Mouse (Mus musculus): ENCODE results near the gene Nfrkb.

DNA sequence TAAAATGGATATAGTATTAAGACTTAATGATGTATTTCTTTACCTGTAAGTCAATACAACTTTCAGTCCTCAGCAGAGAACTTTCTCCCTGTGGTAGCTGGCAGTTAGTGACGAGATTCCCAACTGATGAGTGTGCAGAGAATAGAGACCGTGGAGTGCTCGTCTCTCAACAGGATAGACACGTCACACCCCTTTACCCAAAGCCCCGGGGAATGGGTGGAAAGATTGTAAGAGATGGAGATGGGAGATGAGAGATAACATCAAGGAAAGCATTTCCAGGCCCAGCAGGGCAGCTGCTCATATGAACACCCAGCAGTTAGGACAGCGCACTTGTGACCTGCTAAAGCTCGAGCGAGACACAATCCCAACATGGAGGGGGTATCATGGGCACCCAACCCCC is 58.2 kb downstream of the Nfrkb start:
- no peak for TF ChIP-seq POLR2A (IDR thresholded peaks at IDR 0.05; ENCODE audit: borderline replicate concordance, extremely low read depth, low read depth, low read length)
- no peak for TF ChIP-seq CTCF (IDR thresholded peaks at IDR 0.05; ENCODE audit: insufficient read depth, low read length)
